Mouse (Mus musculus): ENCODE measurements around the gene Dnajb8. TPM values are rescaled to one million over a fixed set of nuclear protein-coding genes. Genes with fewer than 3 reads are reported as not detected.

Gene Dnajb8
- polyA plus RNA-seq (2012; rRNA removed; ENCODE audit: low replicate concordance), result not detected in 2 replicates

GRCm38 (mm10) chr6:88221968-88222367 lies at the start of gene Dnajb8:
Gene Dnajb8, plus strand, starts transcription at chr6:88222268.

GRCm38 (mm10) chr6:88193433-88194052 lies 28.5 kb upstream of the Dnajb8 start, which contains the start of gene Gata2:
Gene Gata2, plus strand, starts transcription at chr6:88193891.

Other genes starting within 250 kb of the Dnajb8 start
- gene H1fx, start 240.6 kb upstream of the Dnajb8 start, polyA plus RNA-seq (2012; rRNA removed; ENCODE audit: low replicate concordance), result 6.5 and 26.6 TPM in 2 replicates
- gene Rab7, start 177.0 kb upstream of the Dnajb8 start, polyA plus RNA-seq (2012; rRNA removed; ENCODE audit: low replicate concordance), result 118 and 229 TPM in 2 replicates
- gene Rpn1, start 137.8 kb upstream of the Dnajb8 start, polyA plus RNA-seq (2012; rRNA removed; ENCODE audit: low replicate concordance), result 88.4 and 144 TPM in 2 replicates
- 6.1 and 25.8 TPM in 2 replicates for gene Gata2, start 28.4 kb upstream of the Dnajb8 start, polyA plus RNA-seq (2012; rRNA removed; ENCODE audit: low replicate concordance)
- 19.9 and 23.4 TPM in 2 replicates for gene Eefsec, start 224.3 kb downstream of the Dnajb8 start, polyA plus RNA-seq (2012; rRNA removed; ENCODE audit: low replicate concordance)
- gene Ruvbl1, start 243.1 kb downstream of the Dnajb8 start, polyA plus RNA-seq (2012; rRNA removed; ENCODE audit: low replicate concordance), result 19.5 and 26.7 TPM in 2 replicates

Measured in mammary gland, adult 2 months (tissue).